Mouse (Mus musculus): ENCODE results near the gene Gpc6. TPM values are rescaled to one million over a fixed set of nuclear protein-coding genes. Genes with fewer than 3 reads are reported as not detected.

The Gpc6 gene
- total RNA-seq, 2 experiments from 2014 or later, result 18.2 to 19.4 TPM

GRCm38 (mm10) chr14:117351296-117351695, 426.2 kb downstream of the Gpc6 start:
- intact Hi-C loops (cut with DNase I), result no loop called here
- no peak overlapping the region for H3K27ac ChIP-seq
- no peak overlapping the region for H3K4me3 ChIP-seq
- no peak for DNase-seq (ENCODE audit: extremely low spot score in 1 of 2, low spot score in 2 of 2)
- TF ChIP-seq CTCF (IDR thresholded peaks at IDR 0.05), result no peak

- no peak overlapping the region for H3K27ac ChIP-seq
- DNase-seq (ENCODE audit: extremely low spot score in 1 of 2, low spot score in 2 of 2), result no peak
These were observed 436.2 kb downstream of the Gpc6 start for GRCm38 (mm10) chr14:117361155-117361964.

GRCm38 (mm10) chr14:117361965-117362309, 436.8 kb downstream of the Gpc6 start:
- no peak overlapping the region for H3K27ac ChIP-seq

More at GRCm38 (mm10) chr14:117361155-117361964, 436.2 kb downstream of the Gpc6 start:
- intact Hi-C loops (cut with DNase I), result no loop called here
- TF ChIP-seq CTCF (IDR thresholded peaks at IDR 0.05), result no peak
- no peak overlapping the region for H3K4me3 ChIP-seq

GRCm38 (mm10) chr14:117369331-117369866, 444.3 kb downstream of the Gpc6 start:
- no peak overlapping the region for H3K4me3 ChIP-seq
- intact Hi-C loops (cut with DNase I), result no loop called here
- H3K27ac ChIP-seq, result no peak overlapping the region
- no peak for DNase-seq (ENCODE audit: extremely low spot score in 1 of 2, low spot score in 2 of 2)
- TF ChIP-seq CTCF (IDR thresholded peaks at IDR 0.05), result no peak

More at GRCm38 (mm10) chr14:117361965-117362309, 436.8 kb downstream of the Gpc6 start:
- TF ChIP-seq CTCF (IDR thresholded peaks at IDR 0.05), result no peak
- no peak overlapping the region for H3K4me3 ChIP-seq
- DNase-seq (ENCODE audit: extremely low spot score in 1 of 2, low spot score in 2 of 2), result no peak
- intact Hi-C loops (cut with DNase I), result no loop called here

GRCm38 (mm10) chr14:117376822-117377376, 451.8 kb downstream of the Gpc6 start:
- no peak for DNase-seq (ENCODE audit: extremely low spot score in 1 of 2, low spot score in 2 of 2)

GRCm38 (mm10) chr14:117379979-117380378, 454.9 kb downstream of the Gpc6 start:
- intact Hi-C loops (cut with DNase I), result no loop called here

More at GRCm38 (mm10) chr14:117376822-117377376, 451.8 kb downstream of the Gpc6 start:
- Histone ChIP-seq H3K27ac (no peak overlapping the region), H3K4me3 (no peak overlapping the region)
- intact Hi-C loops (cut with DNase I), result no loop called here
- no peak for TF ChIP-seq CTCF (IDR thresholded peaks at IDR 0.05)

GRCm38 (mm10) chr14:117383188-117383587, 458.1 kb downstream of the Gpc6 start:
- Histone ChIP-seq H3K4me3 (no peak overlapping the region), H3K27ac (no peak overlapping the region)
- no peak for TF ChIP-seq CTCF (IDR thresholded peaks at IDR 0.05)
- intact Hi-C loops (cut with DNase I), result no loop called here
- DNase-seq (ENCODE audit: extremely low spot score in 1 of 2, low spot score in 2 of 2), result no peak

More at GRCm38 (mm10) chr14:117379979-117380378, 454.9 kb downstream of the Gpc6 start:
- TF ChIP-seq CTCF (IDR thresholded peaks at IDR 0.05), result no peak
- no peak for DNase-seq (ENCODE audit: extremely low spot score in 1 of 2, low spot score in 2 of 2)
- H3K4me3 ChIP-seq, result no peak overlapping the region
- no peak overlapping the region for H3K27ac ChIP-seq

- TF ChIP-seq CTCF (IDR thresholded peaks at IDR 0.05), result no peak
- Histone ChIP-seq H3K27ac (no peak overlapping the region), H3K4me3 (no peak overlapping the region)
- no peak for DNase-seq (ENCODE audit: extremely low spot score in 1 of 2, low spot score in 2 of 2)
- intact Hi-C loops (cut with DNase I), result no loop called here
These were observed 459.1 kb downstream of the Gpc6 start for GRCm38 (mm10) chr14:117384096-117384770.

GRCm38 (mm10) chr14:117385731-117386270, 460.7 kb downstream of the Gpc6 start:
- TF ChIP-seq CTCF (IDR thresholded peaks at IDR 0.05), result no peak
- no peak overlapping the region for H3K27ac ChIP-seq
- intact Hi-C loops (cut with DNase I), result no loop called here
- H3K4me3 ChIP-seq, result no peak overlapping the region
- no peak for DNase-seq (ENCODE audit: extremely low spot score in 1 of 2, low spot score in 2 of 2)

GRCm38 (mm10) chr14:117390794-117391320, 465.7 kb downstream of the Gpc6 start:
- DNase-seq (ENCODE audit: extremely low spot score in 1 of 2, low spot score in 2 of 2), result no peak
- Histone ChIP-seq H3K27ac (no peak overlapping the region), H3K4me3 (no peak overlapping the region)
- intact Hi-C loops (cut with DNase I), result no loop called here
- TF ChIP-seq CTCF (IDR thresholded peaks at IDR 0.05), result no peak

- intact Hi-C loops (cut with DNase I), result no loop called here
- Histone ChIP-seq H3K4me3 (no peak overlapping the region), H3K27ac (no peak overlapping the region)
- DNase-seq (ENCODE audit: extremely low spot score in 1 of 2, low spot score in 2 of 2), result no peak
- no peak for TF ChIP-seq CTCF (IDR thresholded peaks at IDR 0.05)
These were observed 466.3 kb downstream of the Gpc6 start for GRCm38 (mm10) chr14:117391412-117391811.

Data from left cerebral cortex, adult 2 months (tissue).